Mouse (Mus musculus): Measurements from ENCODE around the gene Zfp787. TPM values are rescaled to one million over a fixed set of nuclear protein-coding genes. Genes with fewer than 3 reads are reported as not detected.
A peak's percentile ranks its signal among the peaks of the same experiment; 100 is the strongest.
"Not testable (repeated sequence)": the region's sequence is repeated elsewhere in the genome, so short reads cannot be mapped to it uniquely, and the experiment has no call there.

Gene Zfp787
- total RNA-seq, 2 experiments from 2014 or later, result 35.1 to 36.1 TPM

DNA sequence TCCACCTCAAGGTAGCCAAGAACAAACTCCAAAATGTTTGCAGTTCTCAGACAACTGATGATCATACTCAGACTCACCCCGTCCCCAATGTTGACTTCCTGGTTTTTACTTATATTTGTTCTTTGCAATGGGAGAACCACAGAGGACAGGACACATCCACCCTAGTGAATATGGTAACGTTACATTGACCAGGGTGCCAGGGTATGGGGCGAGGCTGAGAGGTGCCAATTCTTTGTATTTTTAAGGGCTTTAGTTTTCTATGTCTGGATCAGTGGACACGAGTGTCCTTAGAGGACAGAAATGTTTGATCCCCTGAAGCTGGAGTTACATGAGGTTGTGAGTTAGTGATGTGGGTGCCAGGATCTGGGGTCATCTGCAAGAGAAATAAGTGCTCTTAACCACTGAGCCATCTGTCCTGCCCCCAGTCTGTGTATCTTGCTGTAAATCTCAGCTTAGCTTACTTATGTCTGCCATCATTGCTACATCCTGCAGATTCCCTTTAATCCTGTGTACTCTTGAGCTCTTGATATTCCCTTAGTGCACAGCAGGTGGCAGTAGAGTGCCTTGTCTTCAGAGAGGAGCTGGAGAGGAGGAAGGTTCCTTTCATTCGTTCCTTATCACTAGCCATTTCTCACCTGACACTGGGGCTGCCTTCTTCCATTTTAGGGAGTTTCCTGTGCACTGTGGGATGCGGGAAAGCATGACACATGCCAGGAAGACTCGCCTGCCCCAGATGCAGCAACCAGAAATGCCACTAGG lies 28.9 kb downstream of the Zfp787 start:
- intact Hi-C loops (cut with DNase I), result loop anchor here (5.0 kb wide), 2 partner anchors 65 to 155 kb away; no protein-coding TSS in a partner anchor
- peak; percentile 78 for DNase-seq

DNA sequence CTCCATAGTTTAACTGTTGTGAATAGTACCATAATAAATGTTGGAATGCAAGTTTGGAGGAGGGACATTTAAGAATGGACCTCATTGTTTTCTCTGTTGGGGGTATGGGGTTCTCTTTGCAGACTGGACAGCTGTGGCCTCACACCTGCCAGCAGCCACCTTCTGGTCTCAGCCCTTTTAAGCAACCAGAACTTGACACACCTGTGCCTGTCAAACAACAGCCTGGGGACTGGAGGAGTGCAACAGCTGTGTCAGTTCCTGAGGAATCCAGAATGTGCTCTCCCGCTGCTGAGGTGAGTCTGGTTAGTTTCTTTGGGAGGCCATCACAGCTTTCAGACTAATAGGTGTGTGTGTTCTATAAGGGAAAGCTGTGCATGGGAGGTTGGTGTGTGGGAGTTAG lies 34.7 kb downstream of the Zfp787 start:
- intact Hi-C loops (cut with DNase I); DNase-seq: not testable (repeated sequence)

DNA sequence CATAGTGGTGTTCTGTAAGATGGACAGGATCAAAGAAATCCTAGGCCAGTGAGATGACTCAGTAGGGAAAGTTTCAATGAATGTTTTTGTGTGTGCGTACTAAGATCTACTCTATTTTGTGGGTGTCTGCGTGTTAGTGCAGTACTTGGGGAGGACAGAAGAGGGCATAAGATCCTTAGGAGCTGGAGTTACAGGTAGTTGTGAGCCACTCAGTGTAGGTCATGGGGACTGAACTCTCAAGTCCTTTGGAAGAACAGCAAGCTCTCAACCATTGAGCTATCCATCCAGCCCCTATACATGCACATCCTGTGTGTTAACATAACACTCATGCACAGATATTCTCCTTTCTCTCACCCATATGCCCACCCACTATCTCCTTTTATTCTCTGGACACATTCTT lies 35.7 kb downstream of the Zfp787 start:
- intact Hi-C loops (cut with DNase I); DNase-seq: not testable (repeated sequence)

DNA sequence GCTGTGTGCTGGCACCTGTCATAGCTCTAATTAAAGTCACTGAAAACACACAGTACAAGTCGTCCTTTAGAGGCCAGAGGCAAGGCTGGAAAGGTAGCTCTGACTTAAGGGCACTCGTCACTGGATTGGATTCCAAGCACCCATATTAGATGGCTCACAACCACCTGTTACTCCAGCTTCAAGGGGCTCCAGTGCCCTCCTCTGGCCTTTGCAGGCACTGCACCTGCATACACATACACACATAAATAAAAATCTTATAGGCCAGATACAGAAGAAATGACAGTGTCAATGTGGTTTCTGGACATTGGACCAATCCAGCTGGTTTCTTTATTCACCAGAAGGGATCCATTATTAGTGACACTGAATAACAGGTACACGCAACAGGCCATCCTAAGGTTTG lies 36.3 kb downstream of the Zfp787 start:
- DNase-seq, result no peak
- intact Hi-C loops (cut with DNase I), result no loop called here

Other genes starting within 250 kb of the Zfp787 start
- not detected for gene Vmn1r65, start 145.0 kb downstream of the Zfp787 start, total RNA-seq (2021)
- not detected for gene Nlrp4c, start 110.8 kb downstream of the Zfp787 start, total RNA-seq (2021)
- gene Zfp444, start 16.2 kb upstream of the Zfp787 start, total RNA-seq (2021), result 10 to 100 TPM; 66.3 to 68.0 TPM
- gene Galp, start 41.1 kb upstream of the Zfp787 start, total RNA-seq (2021), result not detected
- not detected for gene Zscan5b, start 66.3 kb upstream of the Zfp787 start, total RNA-seq (2021)
- gene Epp13, start 96.7 kb upstream of the Zfp787 start, total RNA-seq (2021), result not detected
- 10 to 100 TPM; 10.1 to 12.2 TPM for gene Zfp667, start 130.6 kb upstream of the Zfp787 start, total RNA-seq (2021)
- gene Zfp583, start 175.3 kb upstream of the Zfp787 start, total RNA-seq (2021), result 10 to 100 TPM; 14.9 to 17.2 TPM
- 1 to 10 TPM; 7.6 to 9.4 TPM for gene Gm3854, start 187.8 kb upstream of the Zfp787 start, total RNA-seq (2021)
- gene Zfp78, start 207.3 kb upstream of the Zfp787 start, total RNA-seq (2021), result 1 to 10 TPM; 4.3 to 5.6 TPM
- 10 to 100 TPM; 17.7 to 18.0 TPM for gene Zfp28, start 227.3 kb upstream of the Zfp787 start, total RNA-seq (2021)
- gene Smim17, start 242.7 kb upstream of the Zfp787 start, total RNA-seq (2021), result 10 to 100 TPM; 12.2 to 16.6 TPM

All from left cerebral cortex, postnatal 4 days (tissue).